Mouse (Mus musculus) liver, adult 2 months (tissue): ENCODE data around the gene B3gnt8. TPM values are rescaled to one million over a fixed set of nuclear protein-coding genes. Genes with fewer than 3 reads are reported as not detected.

Experiments
- DNase-seq: peaks from one replicate; pipeline ENCODE4 v3.0.0-alpha.2; 2011; ENCODE audit warnings: low read depth, low spot score; ENCODE audit errors: extremely low read depth
- H3K27ac ChIP-seq: fragments of 200-500 bp; replicated peaks from 2 replicates; pipeline ENCODE4 v1.5.1; 2012; ENCODE audit warnings: low read depth, mild to moderate bottlenecking, control low read depth, inconsistent platforms, low read length; ENCODE audit not compliant: insufficient read depth
- H3K27me3 ChIP-seq: fragments of 200-500 bp; 2 replicates; pipeline ENCODE4 v1.6.1; 2012; ENCODE audit warnings: mild to moderate bottlenecking, moderate library complexity, low read length, inconsistent platforms; ENCODE audit not compliant: control insufficient read depth, insufficient read depth
- H3K36me3 ChIP-seq: fragments of 200-500 bp; 2 replicates; pipeline ENCODE4 v1.6.1; 2012; ENCODE audit warnings: low read length, inconsistent platforms; ENCODE audit not compliant: control insufficient read depth, insufficient read depth
- H3K4me1 ChIP-seq: fragments of 200-500 bp; 2 replicates; pipeline ENCODE4 v1.6.1; 2011; ENCODE audit warnings: low read length; ENCODE audit not compliant: control insufficient read depth, insufficient read depth
- H3K4me3 ChIP-seq: fragments of 200-500 bp; 2 replicates; pipeline ENCODE4 v1.5.1; 2011; ENCODE audit warnings: low read depth, mild to moderate bottlenecking, control low read depth, low read length, moderate library complexity; ENCODE audit not compliant: insufficient read depth
- H3K79me2 ChIP-seq: fragments of 200-500 bp; 2 replicates; pipeline ENCODE4 v1.6.1; 2012; ENCODE audit warnings: inconsistent platforms, mild to moderate bottlenecking, low read length, moderate library complexity; ENCODE audit not compliant: control insufficient read depth, insufficient read depth
- H3K9ac ChIP-seq: fragments of 200-500 bp; 2 replicates; pipeline ENCODE4 v1.6.1; 2012; ENCODE audit warnings: low read depth, mild to moderate bottlenecking, control low read depth, inconsistent platforms, low read length
- CTCF ChIP-seq: fragments of 200-500 bp; IDR thresholded peaks from 2 replicates; pipeline ENCODE4 v1.5.1; 2011; ENCODE audit warnings: low read depth, low read length, control low read depth
- POLR2A ChIP-seq: fragments of 200-500 bp; IDR thresholded peaks from 2 replicates; pipeline ENCODE4 v1.6.1; 2011; ENCODE audit warnings: low read length, control low read depth; ENCODE audit not compliant: insufficient read depth; ENCODE audit errors: extremely low read depth
- WGBS: fragments of 180-500 bp; shearing (Covaris S2); methylation state at CpG from one replicate; pipeline ENCODE4 v1.1.7; 2018; 5-methylcytosine and 5-hydroxymethylcytosine counted together
- polyA plus RNA-seq: library from polyadenylated mRNA; depleted of rRNA; stranded (reverse); fragments of >200 nt; gene quantifications from 2 replicates; pipeline ENCODE4 v1.2.3, GENCODE M21; 2012; rRNA removed
- total RNA-seq: library from RNA; depleted of rRNA; stranded (reverse); fragments of >200 nt; gene quantifications from 2 replicates; pipeline ENCODE4 v1.2.3, GENCODE M21; 2014; rRNA removed

The B3gnt8 gene
- total and polyA plus RNA-seq, 2 experiments, result 0.46 to 1.1 TPM

GRCm38 (mm10) chr7:25681341-25682231 is 55.1 kb downstream of the B3gnt8 start:
- peaks cover 5% of the 10 kb centered on the region; the same call in 1 of the 2 replicates for H3K4me1 ChIP-seq
- DNase-seq, result no peak
- WGBS, result 67% methylated on average over 15 of the region's 15 CpGs
- no peaks in the 10 kb centered on the region for H3K79me2 ChIP-seq
- no peak overlapping the region for H3K4me3 ChIP-seq
- no peak for TF ChIP-seq POLR2A
- no peak for TF ChIP-seq CTCF
- no peaks in the 10 kb centered on the region for H3K27me3 ChIP-seq
- H3K9ac ChIP-seq, result no peak overlapping the region
- no peaks in the 10 kb centered on the region for H3K36me3 ChIP-seq
- no peak overlapping the region for H3K27ac ChIP-seq

GRCm38 (mm10) chr7:25683474-25684180 is 57.2 kb downstream of the B3gnt8 start:
- 78% methylated on average over 7 of the region's 7 CpGs for WGBS
- Histone ChIP-seq H3K4me1 (peaks cover 5% of the 10 kb centered on the region; the same call in 1 of the 2 replicates), H3K9ac (peak overlapping the region; percentile 1; the same call in 1 of the 2 replicates), H3K36me3 (no peaks in the 10 kb centered on the region), H3K27me3 (peaks cover 6% of the 10 kb centered on the region; the same call in 1 of the 2 replicates), H3K79me2 (no peaks in the 10 kb centered on the region), H3K4me3 (no peak overlapping the region), H3K27ac (peak overlapping the region; percentile 47; the same call in 1 of the 2 replicates)
- TF ChIP-seq CTCF (no peak), POLR2A (no peak)
- DNase-seq, result peak; percentile 35

- H3K79me2 ChIP-seq, result no peaks in the 10 kb centered on the region
- TF ChIP-seq CTCF, result no peak
- TF ChIP-seq POLR2A, result no peak
- no peak overlapping the region for H3K4me3 ChIP-seq
- no peak overlapping the region for H3K9ac ChIP-seq
- peaks cover 6% of the 10 kb centered on the region; the same call in 1 of the 2 replicates for H3K27me3 ChIP-seq
- H3K36me3 ChIP-seq, result no peaks in the 10 kb centered on the region
- no peak for DNase-seq
- peaks cover 5% of the 10 kb centered on the region; the same call in 1 of the 2 replicates for H3K4me1 ChIP-seq
- WGBS, result 93% methylated on average over 6 of the region's 6 CpGs
- no peak overlapping the region for H3K27ac ChIP-seq
Measured at GRCm38 (mm10) chr7:25684659-25685058, 58.2 kb downstream of the B3gnt8 start.

Other genes starting within 250 kb of the B3gnt8 start
- gene Lipe, start 227.9 kb upstream of the B3gnt8 start, total RNA-seq, result 8.3 and 8.7 TPM in 2 replicates
- gene Lipe, start 227.9 kb upstream of the B3gnt8 start, polyA plus RNA-seq, result 9.8 and 11.3 TPM in 2 replicates
- not detected in 2 replicates for gene Cxcl17, start 213.8 kb upstream of the B3gnt8 start, total RNA-seq
- gene Cxcl17, start 213.8 kb upstream of the B3gnt8 start, polyA plus RNA-seq, result not detected in 2 replicates
- gene Ceacam1, start 149.1 kb upstream of the B3gnt8 start, total RNA-seq, result 45.5 and 59.6 TPM in 2 replicates
- gene Ceacam1, start 149.1 kb upstream of the B3gnt8 start, polyA plus RNA-seq, result 84.8 and 87.9 TPM in 2 replicates
- 0.07 TPM in 1 of 2 replicates, not detected in the other for gene Ceacam2, start 86.8 kb upstream of the B3gnt8 start, total RNA-seq
- 0.10 and 0.34 TPM in 2 replicates for gene Ceacam2, start 86.8 kb upstream of the B3gnt8 start, polyA plus RNA-seq
- gene Erich4, start 10.8 kb upstream of the B3gnt8 start, total RNA-seq, result not detected in 2 replicates
- not detected in 2 replicates for gene Erich4, start 10.8 kb upstream of the B3gnt8 start, polyA plus RNA-seq
- 36.0 and 40.7 TPM in 2 replicates for gene Dmac2, start 7.2 kb upstream of the B3gnt8 start, total RNA-seq
- gene Dmac2, start 7.2 kb upstream of the B3gnt8 start, polyA plus RNA-seq, result 62.3 and 64.0 TPM in 2 replicates
- gene Bckdha, start 32.3 kb downstream of the B3gnt8 start, total RNA-seq, result 273 and 293 TPM in 2 replicates
- 521 and 573 TPM in 2 replicates for gene Bckdha, start 32.3 kb downstream of the B3gnt8 start, polyA plus RNA-seq
- gene Exosc5, start 32.5 kb downstream of the B3gnt8 start, total RNA-seq, result 30.4 and 32.1 TPM in 2 replicates
- 70.3 and 75.1 TPM in 2 replicates for gene Exosc5, start 32.5 kb downstream of the B3gnt8 start, polyA plus RNA-seq
- gene Tmem91, start 48.5 kb downstream of the B3gnt8 start, total RNA-seq, result not detected in 2 replicates
- gene Tmem91, start 48.5 kb downstream of the B3gnt8 start, polyA plus RNA-seq, result not detected in 2 replicates
- 4.2 and 6.8 TPM in 2 replicates for gene B9d2, start 54.1 kb downstream of the B3gnt8 start, total RNA-seq
- 21.0 and 22.5 TPM in 2 replicates for gene B9d2, start 54.1 kb downstream of the B3gnt8 start, polyA plus RNA-seq
- gene Tgfb1, start 60.3 kb downstream of the B3gnt8 start, total RNA-seq, result 1.8 and 5.6 TPM in 2 replicates
- 4.8 and 6.8 TPM in 2 replicates for gene Tgfb1, start 60.3 kb downstream of the B3gnt8 start, polyA plus RNA-seq
- gene Ccdc97, start 92.4 kb downstream of the B3gnt8 start, total RNA-seq, result 6.8 and 10.7 TPM in 2 replicates
- gene Ccdc97, start 92.4 kb downstream of the B3gnt8 start, polyA plus RNA-seq, result 34.1 and 38.4 TPM in 2 replicates
- 30.0 and 32.7 TPM in 2 replicates for gene Hnrnpul1, start 128.1 kb downstream of the B3gnt8 start, total RNA-seq
- gene Hnrnpul1, start 128.1 kb downstream of the B3gnt8 start, polyA plus RNA-seq, result 21.7 and 23.3 TPM in 2 replicates
- gene Axl, start 162.1 kb downstream of the B3gnt8 start, total RNA-seq, result 12.4 and 18.0 TPM in 2 replicates
- 6.3 and 11.4 TPM in 2 replicates for gene Axl, start 162.1 kb downstream of the B3gnt8 start, polyA plus RNA-seq
- gene Cyp2s1, start 190.3 kb downstream of the B3gnt8 start, total RNA-seq, result 0.13 and 0.28 TPM in 2 replicates
- 0.37 and 0.41 TPM in 2 replicates for gene Cyp2s1, start 190.3 kb downstream of the B3gnt8 start, polyA plus RNA-seq